Mouse (Mus musculus) thymus, postnatal 36 days (tissue): ENCODE results near the gene Atp6v0b.

Experiments used
- DNase-seq, 2 experiments: peaks; one replicate each; pipeline ENCODE4 v3.0.0; 2022; ENCODE audit warnings: mixed read lengths in 2 of 2

Atp6v0b gene

DNA sequence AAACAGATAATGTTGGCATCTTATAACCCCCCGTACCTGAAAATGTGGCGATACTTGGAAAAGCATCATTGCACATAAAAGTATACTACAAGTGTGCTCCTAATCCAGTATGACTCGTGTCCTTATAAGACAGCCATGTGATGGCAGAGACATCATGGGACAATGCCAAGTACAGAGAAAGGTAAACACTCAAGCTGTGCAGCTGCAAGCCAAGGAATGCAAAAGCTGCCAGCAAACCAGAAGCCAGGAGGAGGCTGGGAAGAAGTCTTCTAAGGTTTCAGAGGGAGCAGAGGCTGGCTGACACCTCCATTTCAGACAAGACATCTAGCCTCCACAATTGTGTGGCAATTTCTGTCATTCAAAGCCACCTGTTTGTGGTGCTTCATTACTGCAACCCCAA, 19.1 kb upstream of the Atp6v0b start:
- DNase-seq: no peak

DNA sequence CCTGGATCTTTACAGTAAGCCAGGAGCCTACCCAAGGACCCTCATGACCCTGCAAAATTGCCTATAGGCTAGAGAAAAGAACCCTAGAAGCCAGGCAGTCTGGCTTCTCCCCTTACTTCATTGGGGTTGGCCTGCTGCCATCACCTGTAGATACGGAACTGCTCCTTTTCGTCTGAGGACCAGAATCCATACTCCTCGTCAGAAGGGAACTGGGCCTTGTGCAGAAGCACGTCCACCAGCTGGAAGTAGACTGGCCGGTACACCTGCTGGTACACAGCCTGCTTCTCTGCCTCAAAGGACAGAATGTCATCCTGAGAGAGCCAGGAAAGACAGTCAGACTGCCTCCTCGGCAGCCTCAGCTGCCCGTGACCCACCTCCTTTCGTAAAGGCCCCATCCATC, 17.6 kb upstream of the Atp6v0b start:
- no peak for DNase-seq

DNA sequence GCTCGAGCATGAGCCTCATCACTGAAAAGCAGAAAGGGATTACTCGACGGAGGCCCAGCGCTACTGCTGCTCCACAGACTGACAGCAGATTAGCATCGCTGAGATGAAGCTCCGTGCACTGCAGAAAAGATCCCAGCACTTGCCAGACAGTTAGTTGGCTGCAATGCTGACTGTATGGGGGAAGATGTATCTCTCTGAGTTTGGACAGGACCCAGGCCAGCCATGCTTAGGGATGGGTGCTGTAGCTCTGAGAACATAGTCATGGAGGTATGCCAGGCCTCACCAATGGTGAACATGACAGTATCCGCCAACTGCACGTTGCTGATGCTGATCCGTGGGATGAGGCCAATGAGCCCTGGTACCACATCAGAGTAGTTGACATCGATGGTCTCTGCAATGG, 17.0 kb upstream of the Atp6v0b start:
- DNase-seq: no peak

- no peak for DNase-seq
These were observed 11.0 kb upstream of the Atp6v0b start for GRCm38 (mm10) chr4:117898111-117898510.

GRCm38 (mm10) chr4:117896031-117896430, 8.9 kb upstream of the Atp6v0b start:
- DNase-seq: no peak

- DNase-seq: no peak
These were observed 8.2 kb upstream of the Atp6v0b start for GRCm38 (mm10) chr4:117895339-117895738.

GRCm38 (mm10) chr4:117894601-117895000, 7.5 kb upstream of the Atp6v0b start:
- DNase-seq: no peak

DNA sequence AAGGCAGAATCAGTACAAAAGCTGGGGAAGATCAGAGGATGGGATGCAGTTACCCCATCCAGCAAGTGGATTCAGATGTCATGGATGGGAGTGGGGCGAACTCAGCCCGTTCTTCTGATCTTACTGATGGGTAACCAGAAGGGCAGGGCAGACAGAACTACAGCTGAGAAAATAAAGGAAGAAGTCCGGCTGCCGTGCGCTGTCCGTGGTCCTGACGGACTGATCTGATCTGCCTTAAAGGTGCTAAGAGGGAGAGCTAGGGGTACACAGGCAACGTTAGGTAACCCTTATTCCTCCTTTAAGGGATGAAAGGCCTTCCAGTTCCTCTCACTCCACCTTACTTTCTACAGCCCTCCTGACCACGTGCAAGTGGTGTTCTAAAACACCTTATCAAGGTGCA, 6.2 kb upstream of the Atp6v0b start:
- DNase-seq: peak; percentile 61 to 63

DNA sequence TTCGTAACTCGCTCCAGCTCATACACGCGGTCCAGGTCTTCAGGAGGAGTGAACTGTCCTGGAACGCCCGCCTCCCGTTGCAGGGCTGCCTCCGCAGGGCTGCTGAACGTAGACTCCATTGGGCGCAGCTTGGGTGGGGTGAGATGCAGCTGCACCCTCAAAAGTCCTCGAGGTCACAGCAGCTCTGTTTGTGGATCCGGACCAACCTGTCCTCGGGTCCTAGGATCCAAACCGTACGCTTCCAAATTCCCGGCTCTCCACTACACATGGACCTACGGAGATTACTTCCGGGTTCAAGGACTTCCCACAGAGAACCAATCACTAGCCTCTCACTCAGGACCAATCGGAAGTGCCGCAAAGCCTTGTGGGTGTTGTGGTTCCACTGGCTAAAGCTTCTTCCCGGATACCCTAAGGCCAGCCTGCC, 4.6 kb upstream of the Atp6v0b start, which contains the start of gene Dph2:
Dph2 (minus strand) TSS at position 295 of the 424 bp plus-strand sequence.
- peak; percentile 71 to 82 for DNase-seq

DNA sequence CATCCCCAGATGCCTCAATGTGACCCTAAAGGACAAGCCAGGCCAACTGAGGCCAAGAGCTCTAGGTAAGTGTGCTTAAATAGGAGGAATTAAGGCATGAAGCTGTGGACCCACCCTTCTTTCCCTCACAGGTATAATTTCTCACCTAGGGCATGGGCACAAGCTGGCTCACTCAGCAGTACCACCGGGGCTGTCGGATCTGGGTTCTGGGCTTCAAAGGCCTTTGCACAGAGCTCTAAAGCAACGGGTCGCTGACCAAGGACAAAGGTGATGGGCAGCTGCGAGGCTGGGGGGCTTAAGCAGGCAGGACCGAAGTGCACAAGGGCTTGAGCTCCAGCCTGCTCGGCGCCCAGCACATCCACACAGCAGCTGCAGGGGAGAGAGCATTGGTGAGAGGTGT, 3.6 kb upstream of the Atp6v0b start:
- no peak for DNase-seq

DNA sequence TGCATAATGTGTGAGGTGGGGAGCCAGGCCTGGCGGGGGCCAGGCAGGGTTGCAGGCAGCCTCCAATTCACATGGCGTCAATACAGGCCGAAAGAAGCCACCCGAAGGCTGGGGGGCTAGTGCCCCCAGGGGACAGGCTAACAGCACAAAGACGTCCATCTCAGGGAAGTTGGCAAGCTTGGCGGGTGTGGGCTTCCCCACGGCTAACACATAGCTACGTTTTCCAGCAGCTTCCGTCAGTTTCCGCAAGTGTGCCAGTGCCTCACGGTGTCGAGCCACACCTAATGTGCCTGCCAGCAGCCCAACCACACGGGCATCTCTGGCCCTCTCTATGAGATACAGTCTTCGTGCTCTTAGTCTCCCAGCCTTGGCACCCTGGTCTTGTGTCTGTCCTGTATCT, 2.9 kb upstream of the Atp6v0b start:
- DNase-seq: no peak

DNA sequence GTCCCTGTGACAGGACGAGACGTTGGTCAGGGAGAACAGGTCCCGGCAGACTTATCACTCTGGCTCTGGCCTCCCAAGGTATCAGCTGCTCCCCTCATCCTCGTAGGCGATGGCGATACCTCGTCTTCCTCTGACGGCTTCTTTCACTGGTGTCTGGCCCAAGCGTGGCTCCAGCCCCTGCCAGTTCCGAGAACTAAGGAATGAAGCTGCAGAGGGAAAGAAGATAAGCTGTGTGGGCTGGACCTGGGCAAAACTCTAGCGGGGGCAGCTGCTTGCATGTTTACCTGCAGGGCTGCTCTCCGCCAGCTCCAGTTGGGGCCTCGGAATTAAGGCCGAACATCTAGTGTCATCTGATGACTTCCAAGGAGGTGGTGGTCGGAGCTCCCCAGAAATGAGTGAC, 2.3 kb upstream of the Atp6v0b start:
- DNase-seq: no peak

GRCm38 (mm10) chr4:117887920-117888319, 787 bp upstream of the Atp6v0b start:
- DNase-seq: no peak

DNA sequence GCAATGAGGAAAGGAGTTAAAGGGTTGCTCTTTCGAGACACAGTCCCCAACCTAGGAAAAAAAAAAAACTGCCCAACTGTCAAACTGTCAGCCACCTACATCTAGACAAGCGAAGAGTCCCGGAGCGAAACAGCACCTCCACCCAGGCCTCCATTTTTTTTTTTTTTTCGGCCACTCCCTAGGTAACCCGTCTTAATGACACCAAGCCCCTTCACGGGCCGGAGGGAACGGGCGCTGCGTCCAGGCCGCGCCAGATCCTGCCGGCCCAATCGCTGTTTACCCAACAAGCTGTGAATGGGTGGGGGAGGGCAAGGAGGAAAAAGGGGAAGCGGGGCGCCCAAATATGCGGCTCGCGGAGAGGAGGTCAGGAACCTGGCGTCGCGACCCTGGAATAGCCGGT, 489 bp downstream of the Atp6v0b start:
- DNase-seq: no peak

DNA sequence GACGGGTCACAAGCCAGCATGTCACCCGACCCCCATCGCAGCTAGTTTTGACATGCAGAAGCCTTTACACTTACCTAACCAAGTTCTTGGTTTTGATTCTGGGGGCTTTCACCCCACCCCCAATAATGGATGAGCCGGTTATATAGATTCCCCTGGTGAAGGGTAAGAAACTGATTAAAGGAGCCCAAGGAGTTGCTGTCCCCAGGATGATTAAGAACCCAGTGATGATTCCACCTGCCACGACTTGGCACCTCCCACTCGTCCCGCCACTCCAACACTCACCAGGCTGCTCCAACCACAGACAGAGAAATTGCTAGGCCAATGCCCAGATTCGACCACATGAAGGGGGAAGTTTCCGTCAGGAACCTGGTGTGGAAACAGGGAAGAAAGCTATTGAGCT, 1.1 kb downstream of the Atp6v0b start:
- DNase-seq: no peak

GRCm38 (mm10) chr4:117885093-117885492, 2.0 kb downstream of the Atp6v0b start:
- no peak for DNase-seq

DNA sequence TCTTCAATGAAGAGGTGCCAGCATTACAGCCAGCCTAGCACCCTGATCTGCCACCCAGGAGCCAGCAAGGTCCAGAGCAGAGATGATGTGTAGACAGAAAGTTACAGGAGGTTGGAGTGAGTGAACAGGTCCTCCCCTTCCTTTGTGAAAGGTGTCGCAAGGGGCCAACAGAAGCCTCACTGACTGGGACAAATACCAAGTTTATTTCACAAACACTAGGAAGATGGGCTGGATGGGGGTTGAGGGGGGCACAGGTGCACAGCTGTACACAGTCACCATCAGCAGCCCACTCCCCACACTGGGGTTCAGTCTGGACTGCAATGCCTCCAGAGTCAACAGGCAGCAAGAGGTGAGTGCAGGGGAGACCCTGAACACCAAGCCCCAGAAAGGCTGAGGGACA, 3.0 kb downstream of the Atp6v0b start:
- no peak for DNase-seq

GRCm38 (mm10) chr4:117882701-117883691, 4.1 kb downstream of the Atp6v0b start, which contains the start of gene B4galt2:
Gene B4galt2 (minus strand): TSS chr4:117883487.
- peak in 1 of 2 experiments; percentile 41 for DNase-seq

DNA sequence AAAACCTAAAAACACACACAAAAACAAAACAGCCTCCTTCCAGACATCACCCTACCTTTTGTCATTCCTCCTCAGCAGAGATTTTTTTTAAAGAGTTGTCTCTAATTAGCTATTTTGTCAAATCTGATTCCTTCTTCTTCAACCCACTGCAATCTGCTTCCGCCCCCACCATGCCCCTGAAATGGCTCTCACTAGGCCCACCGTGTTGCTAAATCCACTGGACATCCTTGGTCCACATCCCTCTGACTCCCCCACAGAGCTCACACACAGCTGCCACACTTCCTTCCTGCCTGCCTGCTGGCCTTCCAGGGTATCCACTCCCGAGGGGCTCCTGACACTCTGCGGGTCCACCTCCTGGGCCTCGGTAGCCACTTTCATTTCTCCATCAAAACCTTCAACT, 8.4 kb downstream of the Atp6v0b start:
- no peak for DNase-seq

GRCm38 (mm10) chr4:117878301-117878700, 8.8 kb downstream of the Atp6v0b start:
- peak; percentile 71 to 75 for DNase-seq

- DNase-seq: no peak
These were observed 13.5 kb downstream of the Atp6v0b start for GRCm38 (mm10) chr4:117873615-117874014.

DNA sequence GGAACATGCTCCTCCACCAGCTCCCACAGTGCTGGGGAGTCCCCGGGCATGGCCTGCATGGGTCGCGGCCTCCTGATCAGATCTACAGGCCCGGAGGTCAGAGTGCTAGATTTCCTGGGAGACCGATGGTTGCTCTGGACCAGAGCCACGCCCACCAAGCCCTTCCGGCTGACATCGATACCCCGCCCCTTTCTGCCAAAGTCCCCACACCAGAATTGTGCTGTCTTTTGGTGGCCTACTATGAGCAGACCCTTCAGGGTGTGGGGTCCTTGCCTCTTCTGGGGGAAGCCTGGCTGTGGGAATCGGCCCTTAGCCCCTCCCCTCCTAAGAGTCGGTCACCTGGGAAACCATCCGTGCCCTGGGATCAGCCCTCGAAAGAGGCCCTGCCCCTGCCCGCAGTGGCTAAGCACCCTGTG, 14.7 kb downstream of the Atp6v0b start, which contains the start of gene Ccdc24:
Ccdc24 (minus strand) TSS at position 87 of the 416 bp plus-strand sequence.
- no peak for DNase-seq

DNA sequence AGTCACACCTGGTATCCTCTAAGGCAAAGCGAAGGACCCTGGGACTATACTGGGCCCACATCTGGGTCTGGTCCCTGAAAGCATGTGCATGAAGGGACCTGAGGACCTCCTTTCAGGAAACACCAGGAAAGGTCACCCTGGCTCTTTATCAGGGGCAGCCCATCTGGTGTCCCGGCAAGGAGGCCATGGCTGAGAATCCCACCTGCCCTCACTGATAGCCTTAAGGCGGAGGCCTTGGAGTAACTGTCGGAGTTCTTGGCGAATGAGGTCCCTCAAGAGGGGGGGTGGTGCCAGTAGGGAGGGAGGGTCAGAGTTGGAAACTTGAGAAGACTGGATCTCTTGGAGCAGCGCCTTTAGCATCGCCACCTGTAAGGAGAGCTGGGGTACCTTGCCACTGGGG, 15.3 kb downstream of the Atp6v0b start:
- no peak for DNase-seq

DNA sequence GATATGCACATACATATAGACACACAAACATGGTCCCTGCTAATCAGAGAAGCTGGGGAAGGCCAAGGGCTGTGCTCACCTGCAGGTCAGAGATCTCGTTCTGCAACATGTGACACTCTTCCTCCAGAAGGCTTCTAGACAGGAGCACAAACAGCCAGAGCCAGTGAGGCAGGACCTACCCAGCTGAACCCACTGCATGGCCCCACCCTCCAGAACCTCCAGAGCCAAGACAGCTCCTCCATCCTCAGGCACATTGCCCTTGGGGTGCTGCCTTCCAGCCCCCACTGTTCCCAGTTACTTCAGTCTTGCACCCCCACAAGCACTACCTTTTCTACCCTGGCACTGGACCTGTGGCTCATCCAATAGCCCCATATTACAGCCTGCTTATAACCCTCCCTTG, 16.7 kb downstream of the Atp6v0b start:
- DNase-seq: no peak
